Mouse (Mus musculus) layer of hippocampus, adult 2 months (tissue): ENCODE results near the gene Ptbp1. TPM values are rescaled to one million over a fixed set of nuclear protein-coding genes. Genes with fewer than 3 reads are reported as not detected.
"Not testable (repeated sequence)": the region's sequence is repeated elsewhere in the genome, so short reads cannot be mapped to it uniquely, and the experiment has no call there.

Source experiments
- DNase-seq, 2 experiments: peaks; one replicate each; pipeline ENCODE4 v3.0.0; 2022; ENCODE audit warnings: low spot score in 2 of 2
- H3K27ac ChIP-seq: fragments of 200-600 bp; 2 replicates; pipeline ENCODE4 v1.8.1; 2022
- H3K4me3 ChIP-seq: fragments of 200-600 bp; 2 replicates; pipeline ENCODE4 v1.8.1; 2022; ENCODE audit warnings: mild to moderate bottlenecking
- CTCF ChIP-seq: fragments of 200-600 bp; conservative IDR thresholded peaks from 2 replicates; pipeline ENCODE4 v1.8.1; 2022; ENCODE audit warnings: antibody characterized with exemption, mild to moderate bottlenecking, moderate library complexity
- total RNA-seq, 2 experiments: library from RNA; stranded (reverse); gene quantifications; 2 replicates each; pipeline ENCODE4 v1.2.3; 2021

Ptbp1 gene
- total RNA-seq, 2 experiments from 2014 or later = 56.9 to 58.7 TPM

- Histone ChIP-seq H3K27ac (no peak within 1 kb of the TSS), H3K4me3 (no peak within 1 kb of the TSS)
- TF ChIP-seq CTCF = no peak
- no peak for DNase-seq
These were observed 31.8 kb downstream of the Ptbp1 start, which contains the start of gene Elane for GRCm38 (mm10) chr10:79886054-79886453. Gene Elane, plus strand, starts transcription at chr10:79886247.

- no peak for TF ChIP-seq CTCF
- Histone ChIP-seq H3K4me3 (no peak overlapping the region), H3K27ac (no peak overlapping the region)
- DNase-seq = no peak
These were observed 32.4 kb downstream of the Ptbp1 start for GRCm38 (mm10) chr10:79886611-79887010.

DNA sequence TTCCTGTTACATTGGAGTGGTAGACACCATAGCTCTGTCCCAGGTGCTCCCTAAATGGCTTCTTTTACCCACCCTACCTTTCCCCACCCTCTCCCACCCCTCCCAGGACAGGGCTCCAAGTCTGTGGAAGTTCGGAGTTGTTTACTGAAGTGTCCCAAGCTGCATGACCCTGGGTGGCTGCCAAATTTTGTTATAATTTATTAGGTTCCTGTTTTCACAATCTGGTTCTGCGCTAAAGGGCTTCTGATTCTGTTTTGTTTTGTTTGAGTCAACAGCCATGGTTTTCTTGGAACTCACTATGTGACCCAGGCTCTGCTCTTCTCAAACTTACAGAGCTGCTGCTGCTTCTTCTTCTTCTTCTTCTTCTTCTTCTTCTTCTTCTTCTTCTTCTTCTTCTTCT, 35.2 kb downstream of the Ptbp1 start:
- Histone ChIP-seq H3K4me3 (no peak overlapping the region), H3K27ac (no peak overlapping the region)
- no peak for TF ChIP-seq CTCF
- DNase-seq = no peak

GRCm38 (mm10) chr10:79890670-79891069, 36.4 kb downstream of the Ptbp1 start, which contains the start of gene Cfd:
Gene Cfd, plus strand, starts transcription at chr10:79890853.
- DNase-seq = no peak
- Histone ChIP-seq H3K4me3 (no peak within 1 kb of the TSS), H3K27ac (no peak within 1 kb of the TSS)
- TF ChIP-seq CTCF = no peak

DNA sequence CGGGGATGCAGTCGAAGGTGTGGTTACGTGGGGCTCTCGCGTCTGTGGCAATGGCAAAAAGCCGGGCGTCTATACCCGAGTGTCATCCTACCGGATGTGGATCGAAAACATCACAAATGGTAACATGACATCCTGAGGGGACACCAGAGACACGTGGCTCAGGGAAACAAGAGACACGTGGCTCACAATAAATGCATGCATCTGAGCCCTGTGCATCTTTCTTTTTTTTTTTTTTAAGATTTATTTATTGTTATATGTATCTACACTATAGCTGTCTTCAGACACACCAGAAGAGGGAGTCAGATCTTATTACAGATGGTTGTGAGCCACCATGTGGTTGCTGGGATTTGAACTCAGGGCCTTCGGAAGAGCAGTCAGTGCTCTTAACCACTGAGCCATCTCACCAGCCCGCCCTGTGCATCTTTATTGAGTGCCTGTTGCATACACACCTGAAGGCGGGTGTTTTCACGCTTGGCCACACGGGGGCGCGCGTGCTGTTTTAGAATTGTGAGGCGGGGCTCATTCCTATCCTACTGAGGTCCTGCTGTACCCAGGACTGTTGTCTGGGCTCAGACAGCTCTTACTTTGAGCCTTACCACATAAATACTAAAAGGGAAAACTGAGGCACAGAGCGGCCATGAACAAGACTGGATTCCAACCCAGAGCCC, 38.4 kb downstream of the Ptbp1 start:
- DNase-seq = peak; percentile 61 to 84
- TF ChIP-seq CTCF = peak; percentile 90
- H3K4me3 ChIP-seq, H3K27ac ChIP-seq: not testable (repeated sequence)

- no peak overlapping the region for H3K27ac ChIP-seq
- no peak overlapping the region for H3K4me3 ChIP-seq
- no peak for DNase-seq
- no peak for TF ChIP-seq CTCF
These were observed 42.1 kb downstream of the Ptbp1 start for GRCm38 (mm10) chr10:79896306-79896705.

DNA sequence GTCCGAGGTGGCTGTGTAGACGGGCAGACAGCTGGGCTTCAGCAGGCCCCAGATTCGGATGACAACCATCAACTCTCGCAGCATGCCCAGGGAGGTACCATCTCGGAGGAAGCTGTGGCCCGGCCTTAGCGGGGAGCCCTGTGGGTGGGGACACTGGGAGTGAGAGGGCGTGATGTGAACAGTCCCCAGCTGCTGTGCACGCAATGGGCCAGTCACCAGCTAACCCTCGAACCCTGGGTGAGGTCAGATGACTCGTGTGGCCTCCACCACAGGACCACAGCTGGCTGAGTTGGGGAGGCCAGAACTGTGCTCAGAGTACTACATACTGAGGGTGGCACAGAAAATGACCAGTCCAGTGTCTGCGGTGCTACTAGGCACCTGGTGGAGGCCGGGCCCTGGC, 42.6 kb downstream of the Ptbp1 start:
- H3K4me3 ChIP-seq = no peak overlapping the region
- no peak for DNase-seq
- TF ChIP-seq CTCF = no peak
- no peak overlapping the region for H3K27ac ChIP-seq

DNA sequence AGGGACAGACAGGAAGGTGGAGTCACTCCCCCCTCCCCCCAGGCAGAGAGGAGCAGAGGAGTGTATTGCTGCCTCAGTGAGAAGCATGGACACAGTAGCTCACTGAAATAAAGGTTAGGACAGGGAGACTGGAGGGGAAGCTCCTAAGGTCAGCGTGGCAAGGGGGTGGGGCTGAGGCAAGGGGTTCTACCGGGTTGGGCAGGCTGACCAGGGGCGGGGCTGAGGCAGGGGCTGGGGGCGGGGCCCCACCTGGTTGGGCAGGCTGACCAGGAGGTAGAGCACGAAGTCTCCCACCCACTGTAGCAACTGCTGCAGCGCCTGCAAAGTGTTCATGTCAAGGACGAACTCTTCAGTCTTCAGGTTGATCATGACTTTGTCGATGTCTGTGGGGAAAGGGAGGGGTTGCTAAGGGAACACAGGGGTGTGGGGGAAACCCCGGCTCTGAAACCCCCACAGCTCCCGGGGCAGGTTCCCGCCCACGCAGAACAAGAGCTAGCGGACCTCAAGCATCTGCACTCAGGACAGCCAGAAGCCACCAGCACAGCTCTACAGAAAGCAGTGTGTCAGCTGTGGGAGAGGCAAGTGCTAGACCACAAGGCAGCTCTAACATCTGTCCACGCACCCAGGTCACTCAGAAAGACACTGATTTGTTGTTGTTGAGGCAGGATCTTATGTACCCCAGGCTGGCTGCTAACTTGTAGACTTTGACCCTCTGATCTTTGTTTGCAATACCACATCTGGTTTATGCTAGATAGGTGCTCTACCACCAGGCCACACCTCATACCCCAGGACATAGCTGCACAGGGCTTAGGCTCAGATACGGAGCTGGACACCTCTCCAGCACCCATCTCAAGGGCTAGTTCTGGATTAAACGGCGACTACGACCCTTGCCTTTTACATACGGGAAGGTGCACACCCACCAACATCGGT, 43.4 kb downstream of the Ptbp1 start:
- no peak overlapping the region for H3K27ac ChIP-seq
- H3K4me3 ChIP-seq = no peak overlapping the region
- no peak for TF ChIP-seq CTCF
- no peak for DNase-seq

DNA sequence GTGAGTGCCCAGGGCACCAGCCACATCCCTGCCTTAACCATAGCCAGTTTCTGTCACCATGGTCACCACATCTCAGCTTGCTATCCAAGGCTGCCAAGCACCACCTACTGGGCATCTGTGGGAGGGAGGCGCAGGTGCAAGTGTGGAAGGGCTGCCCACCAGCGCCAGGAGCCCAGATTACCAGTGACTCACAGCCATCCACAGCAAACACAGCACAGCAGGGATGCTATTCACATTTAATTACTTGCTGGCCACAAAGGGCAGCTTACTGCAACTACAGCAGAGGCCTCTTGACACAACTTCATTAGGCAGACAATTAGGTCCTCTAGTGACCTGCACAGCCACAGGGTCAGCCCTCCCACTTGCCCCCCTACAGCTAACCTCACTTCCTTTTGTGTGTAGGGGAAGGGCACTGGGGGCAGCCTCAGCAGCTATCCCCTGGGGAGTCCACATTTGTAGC, 46.8 kb downstream of the Ptbp1 start:
- Histone ChIP-seq H3K27ac (peak overlapping the region; percentile 88), H3K4me3 (peak overlapping the region; percentile 2; the same call in 1 of the 2 replicates)
- TF ChIP-seq CTCF = peak; percentile 64
- DNase-seq = peak; percentile 74 to 86

- DNase-seq = no peak
- TF ChIP-seq CTCF = no peak
- H3K4me3 ChIP-seq = no peak overlapping the region
- H3K27ac ChIP-seq = no peak overlapping the region
These were observed 52.5 kb downstream of the Ptbp1 start for GRCm38 (mm10) chr10:79906712-79907111.

DNA sequence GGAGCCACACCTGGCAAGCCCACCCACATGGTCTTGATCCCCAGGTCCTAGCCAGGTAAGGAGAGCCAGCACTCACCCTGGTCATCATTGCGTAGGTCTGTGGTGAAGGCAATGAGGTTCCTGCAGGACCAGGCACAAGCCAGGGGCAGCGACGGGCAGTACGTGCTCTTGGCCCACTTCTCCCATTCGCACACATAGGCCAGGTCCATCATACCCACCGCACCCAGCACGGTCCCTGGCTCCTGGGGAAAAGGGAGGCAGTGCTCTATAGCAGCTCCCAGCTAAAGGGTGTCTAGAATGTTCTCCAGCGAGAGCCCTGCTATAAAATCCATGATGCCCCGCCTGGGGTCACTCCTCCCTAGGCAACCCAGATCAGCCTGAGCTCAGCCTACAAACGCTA, 53.2 kb downstream of the Ptbp1 start:
- Histone ChIP-seq H3K27ac (no peak overlapping the region), H3K4me3 (no peak overlapping the region)
- DNase-seq = no peak
- TF ChIP-seq CTCF = no peak

GRCm38 (mm10) chr10:79908167-79909091, 54.2 kb downstream of the Ptbp1 start, which contains the start of gene Med16:
Gene Med16, minus strand, starts transcription at chr10:79908923.
- Histone ChIP-seq H3K4me3 (peak within 1 kb of the TSS; percentile 99), H3K27ac (peak within 1 kb of the TSS; percentile 100)
- DNase-seq = peak; percentile 93 to 96
- TF ChIP-seq CTCF = no peak
